Mouse (Mus musculus): ENCODE measurements around the gene Ppard.
A peak's percentile ranks its signal among the peaks of the same experiment; 100 is the strongest.

The Ppard gene

DNA sequence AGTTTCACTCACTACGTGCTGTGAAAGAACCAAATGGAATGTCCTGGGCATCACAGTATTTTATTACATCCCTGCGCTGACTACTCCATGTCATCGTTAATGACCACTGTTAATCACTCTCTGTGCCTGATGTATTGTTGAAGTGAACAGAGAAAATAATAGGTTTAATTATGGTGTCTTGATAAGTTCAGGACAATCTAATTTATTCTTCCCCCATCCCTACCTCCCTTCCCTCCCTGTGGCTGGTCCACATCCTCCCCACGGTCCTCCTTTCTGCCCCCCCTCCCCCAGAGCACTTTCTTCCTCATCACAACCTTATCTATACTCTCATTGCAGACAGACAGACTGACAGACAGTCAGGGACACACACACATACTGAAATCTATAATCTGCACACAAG lies 22.3 kb downstream of the Ppard start:
- no peak for DNase-seq (ENCODE audit: low read depth in 1 of 2, low spot score in 2 of 2)

DNA sequence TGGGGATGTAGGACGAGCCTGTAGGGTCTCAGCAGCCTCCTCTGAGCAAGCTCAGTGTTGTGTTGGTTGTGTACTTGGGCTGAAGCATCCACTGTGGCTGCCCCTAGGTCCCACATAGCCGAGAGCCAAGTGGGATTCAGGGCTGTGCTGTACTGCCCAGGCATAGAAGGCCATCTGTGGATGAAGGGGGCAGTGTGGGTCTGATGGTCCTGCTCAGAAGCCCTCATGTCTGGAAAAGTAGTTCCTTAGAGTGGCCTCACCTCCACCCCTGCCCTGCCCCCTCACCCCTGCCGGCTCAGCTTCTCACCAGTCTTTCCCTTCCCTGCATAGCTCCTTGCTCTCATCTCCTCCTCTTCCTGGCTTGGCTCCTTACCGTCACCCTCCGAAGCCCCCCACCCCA lies 23.2 kb downstream of the Ppard start:
- no peak for DNase-seq (ENCODE audit: low read depth in 1 of 2, low spot score in 2 of 2)

DNA sequence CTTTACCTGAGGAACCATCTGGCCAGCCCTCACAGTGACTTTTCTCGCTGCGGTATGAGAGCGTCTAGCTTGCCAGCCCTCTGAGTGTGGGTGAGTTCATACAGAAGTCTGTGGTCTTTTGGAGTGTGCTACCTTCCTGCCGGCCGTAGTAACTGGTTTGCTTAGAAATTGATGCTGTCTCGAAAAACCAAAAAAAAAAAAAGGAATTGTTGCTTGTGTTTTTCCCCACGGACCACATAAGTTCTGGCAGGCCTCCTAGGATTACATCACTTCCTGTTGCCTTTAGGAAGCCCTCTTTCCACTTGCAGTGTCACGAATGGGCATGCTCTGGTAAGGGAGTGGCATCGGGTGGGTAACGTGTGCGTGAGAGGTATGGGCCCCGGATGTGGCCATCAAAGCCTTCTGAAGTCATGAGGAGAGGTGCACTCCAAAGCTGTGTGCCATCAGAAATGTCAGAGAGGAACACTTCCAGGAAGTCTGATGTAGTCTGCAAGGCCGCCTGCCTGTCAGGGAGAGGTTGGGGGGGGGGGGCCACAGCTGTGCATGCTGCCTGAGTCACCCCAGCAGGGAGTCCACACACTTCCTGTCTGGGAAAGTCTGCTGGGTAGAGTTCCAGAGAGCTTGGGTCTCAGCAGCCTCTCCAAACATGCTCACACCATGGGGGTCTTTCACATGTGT lies 24.3 kb downstream of the Ppard start:
- peak; percentile 59 to 65 for DNase-seq (ENCODE audit: low read depth in 1 of 2, low spot score in 2 of 2)

GRCm38 (mm10) chr17:28258325-28258724 lies 25.8 kb downstream of the Ppard start:
- no peak for DNase-seq (ENCODE audit: low read depth in 1 of 2, low spot score in 2 of 2)

DNA sequence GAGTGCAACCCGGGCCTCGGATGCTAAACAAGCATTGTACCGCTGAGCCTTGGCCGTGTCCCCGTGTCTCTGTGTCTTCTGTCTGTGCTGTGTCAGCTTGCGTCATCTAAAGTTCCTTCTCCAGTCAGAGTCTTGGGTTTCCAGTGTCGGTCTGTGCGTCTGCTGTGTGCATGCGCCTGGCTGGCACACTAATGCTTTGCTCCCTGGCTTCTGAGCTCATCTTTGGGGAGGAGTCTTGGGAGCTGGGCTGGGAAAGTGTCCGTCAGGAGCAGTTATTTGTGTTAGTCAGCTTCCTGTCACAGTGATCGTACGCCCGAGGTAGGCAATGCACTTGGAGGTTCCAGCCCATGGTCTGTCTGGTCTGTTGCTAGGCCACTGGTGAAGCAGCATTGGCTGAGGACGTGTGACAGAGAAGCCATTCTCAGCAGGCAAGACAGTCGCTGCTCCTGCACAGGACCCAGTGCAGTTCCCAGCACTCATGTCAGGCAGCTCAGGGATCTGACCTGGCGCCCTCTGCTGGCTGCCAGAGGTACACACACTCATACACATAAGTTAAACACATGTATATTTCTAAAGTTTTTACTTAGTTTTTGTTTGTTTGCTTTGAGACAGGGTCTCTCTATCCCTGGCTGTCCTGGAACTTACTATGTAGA lies 27.5 kb downstream of the Ppard start:
- peak; percentile 33 to 54 for DNase-seq (ENCODE audit: low read depth in 1 of 2, low spot score in 2 of 2)

DNA sequence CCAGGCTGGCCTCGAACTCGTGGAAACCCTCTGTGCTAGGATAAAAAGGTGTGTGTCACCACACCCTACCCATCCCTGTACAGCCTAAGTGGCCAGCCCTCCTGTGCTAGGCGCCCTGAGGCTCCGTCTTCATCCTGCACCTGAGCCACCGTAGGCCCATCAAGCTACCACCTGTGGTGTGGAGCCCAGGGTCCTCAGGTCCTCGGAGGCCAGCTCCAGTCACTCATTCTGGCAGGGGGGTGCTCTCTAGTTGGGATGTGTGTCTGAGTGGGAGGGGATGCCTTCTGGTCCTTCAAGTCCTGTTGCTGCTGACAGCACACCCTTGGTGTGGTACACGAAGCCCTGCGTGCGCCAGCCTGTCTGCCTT lies 28.0 kb downstream of the Ppard start:
- DNase-seq (ENCODE audit: low read depth in 1 of 2, low spot score in 2 of 2) = no peak

- DNase-seq (ENCODE audit: low read depth in 1 of 2, low spot score in 2 of 2) = no peak
These were observed 29.3 kb downstream of the Ppard start for GRCm38 (mm10) chr17:28261795-28262194.

DNA sequence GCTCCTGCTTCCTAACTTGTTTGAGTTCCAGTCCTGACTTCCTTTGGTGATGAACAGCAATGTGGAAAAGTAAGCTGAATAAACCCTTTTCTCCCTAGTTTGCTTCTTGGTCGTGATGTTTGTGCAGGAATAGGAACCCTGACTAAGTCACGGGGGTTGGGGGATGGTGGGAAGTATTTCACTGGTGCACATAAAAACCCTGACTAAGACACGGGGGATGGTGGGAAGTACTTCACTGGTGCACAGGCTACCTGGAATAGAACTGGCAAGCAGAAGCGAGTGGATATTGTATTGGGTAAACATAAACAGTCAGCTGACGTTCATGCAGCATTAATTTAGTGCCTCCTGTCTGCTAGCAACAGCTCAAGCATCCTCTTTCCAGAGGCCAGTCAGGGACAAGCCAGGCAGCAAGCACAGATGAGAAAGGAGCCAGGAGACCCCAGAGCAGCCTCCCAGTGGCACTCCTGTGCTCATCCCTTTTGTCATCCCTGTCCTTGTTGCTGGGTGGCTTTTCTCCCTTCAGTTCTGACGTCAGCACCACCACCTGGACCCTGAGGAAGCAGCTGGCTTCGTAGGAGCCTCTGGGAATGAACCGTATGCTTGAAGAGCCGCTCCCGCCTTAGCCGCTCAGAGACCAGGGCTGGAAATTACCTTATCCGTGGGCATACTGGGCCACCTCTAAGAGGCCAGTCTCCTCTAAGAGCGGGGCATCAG lies 30.8 kb downstream of the Ppard start:
- DNase-seq (ENCODE audit: low read depth in 1 of 2, low spot score in 2 of 2) = no peak

DNA sequence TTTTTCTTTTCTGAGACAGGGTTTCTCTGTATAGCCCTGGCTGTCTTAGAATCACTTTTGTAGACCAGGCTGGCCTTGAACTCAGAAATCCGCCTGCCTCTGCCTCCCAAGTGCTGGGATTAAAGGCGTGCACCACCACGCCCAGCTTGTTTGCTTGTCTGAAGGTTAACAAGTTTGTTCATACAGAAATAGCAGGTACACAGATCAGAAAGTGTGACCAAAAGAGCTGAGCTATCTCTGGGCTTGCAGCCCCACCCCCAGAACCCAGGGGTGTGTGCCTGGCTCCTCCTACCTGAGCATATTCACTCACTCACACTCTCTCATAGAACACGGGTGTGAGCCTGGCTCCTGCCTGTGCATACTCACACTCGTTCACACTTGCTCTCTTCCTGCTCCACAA lies 34.8 kb downstream of the Ppard start:
- no peak for DNase-seq (ENCODE audit: low read depth in 1 of 2, low spot score in 2 of 2)

GRCm38 (mm10) chr17:28270165-28270564 lies 37.7 kb downstream of the Ppard start:
- DNase-seq (ENCODE audit: low read depth in 1 of 2, low spot score in 2 of 2) = no peak

GRCm38 (mm10) chr17:28271537-28272266 lies 39.2 kb downstream of the Ppard start:
- no peak for DNase-seq (ENCODE audit: low read depth in 1 of 2, low spot score in 2 of 2)

DNA sequence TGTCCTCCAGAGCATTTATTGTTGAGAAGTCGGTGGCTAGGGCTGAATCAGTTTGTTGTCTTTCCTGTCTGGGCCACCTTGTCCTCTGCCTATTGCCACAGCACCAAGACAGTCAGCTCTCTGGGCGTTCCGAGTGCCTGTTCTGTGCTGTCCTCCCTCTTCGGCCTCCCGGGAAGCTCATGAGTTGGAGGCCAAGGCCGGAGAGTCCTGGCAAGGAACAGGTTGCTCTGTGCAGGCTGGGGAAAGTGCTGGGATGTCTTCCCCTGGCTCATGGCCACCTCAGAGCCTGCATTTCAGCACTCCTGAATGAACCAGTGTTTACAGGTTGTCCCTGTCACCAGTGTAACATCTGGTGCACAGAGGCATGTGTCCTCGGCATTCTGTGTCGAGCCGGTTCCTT lies 39.8 kb downstream of the Ppard start:
- no peak for DNase-seq (ENCODE audit: low read depth in 1 of 2, low spot score in 2 of 2)

DNA sequence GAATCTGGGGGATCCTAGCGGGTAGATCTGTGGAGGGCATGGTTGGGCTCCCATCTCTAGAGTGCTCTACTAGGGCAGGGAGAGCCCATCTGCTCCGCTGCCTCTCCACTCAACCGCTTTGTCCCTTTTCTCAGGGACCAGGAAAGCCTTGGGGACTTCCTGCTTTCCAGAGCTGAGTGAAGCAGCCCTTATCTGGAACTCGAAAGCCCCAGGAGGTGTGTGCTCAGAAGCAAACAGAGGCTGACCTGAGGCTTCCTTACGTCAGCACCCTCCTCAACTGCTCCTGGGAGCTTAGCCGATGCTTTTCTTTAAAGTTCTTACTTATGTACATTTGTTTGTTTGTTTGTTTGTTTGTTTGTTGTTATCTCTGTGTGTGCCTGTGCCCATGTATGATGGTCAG lies 40.3 kb downstream of the Ppard start:
- DNase-seq (ENCODE audit: low read depth in 1 of 2, low spot score in 2 of 2) = no peak

- no peak for DNase-seq (ENCODE audit: low read depth in 1 of 2, low spot score in 2 of 2)
These were observed 42.2 kb downstream of the Ppard start for GRCm38 (mm10) chr17:28274739-28275138.

- no peak for DNase-seq (ENCODE audit: low read depth in 1 of 2, low spot score in 2 of 2)
These were observed 44.7 kb downstream of the Ppard start for GRCm38 (mm10) chr17:28277226-28277625.

DNA sequence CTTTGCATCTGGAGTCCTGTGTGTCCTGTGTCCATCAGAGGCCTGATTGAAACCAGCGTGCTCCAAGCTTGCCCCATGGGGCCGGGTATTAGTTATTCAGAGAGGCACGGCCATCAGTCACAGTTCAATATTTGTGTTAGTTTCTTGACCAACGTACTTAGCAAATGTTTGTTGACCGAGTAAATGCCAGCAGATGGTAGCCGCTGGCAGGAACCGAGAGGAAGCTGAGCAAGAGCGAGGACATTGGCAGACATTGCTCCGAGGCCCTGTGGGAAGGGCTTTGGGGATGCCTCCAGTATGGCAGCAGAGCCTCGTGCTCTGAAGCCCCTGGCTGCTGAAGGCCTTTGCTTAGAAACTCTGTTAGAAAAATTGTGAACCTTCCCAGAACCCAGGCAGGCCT lies 45.2 kb downstream of the Ppard start:
- DNase-seq (ENCODE audit: low read depth in 1 of 2, low spot score in 2 of 2) = no peak

DNA sequence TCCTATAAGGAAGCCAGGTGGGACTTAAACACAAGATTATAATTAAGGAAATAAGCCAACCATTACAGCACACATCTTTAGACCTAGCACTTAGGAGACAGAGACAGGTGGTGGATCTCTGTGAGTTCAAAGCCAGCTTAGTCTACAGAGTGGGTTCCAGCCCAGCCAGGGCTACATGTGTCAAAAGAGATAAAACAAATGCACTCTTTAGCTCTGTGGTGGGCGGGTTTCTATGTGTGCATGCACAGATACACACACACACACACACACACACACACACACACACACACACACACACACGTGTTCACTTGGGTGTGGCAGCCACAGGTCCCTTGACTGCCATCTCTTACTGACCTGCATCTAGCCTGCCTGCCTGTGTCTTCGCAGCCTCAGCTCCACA lies 45.7 kb downstream of the Ppard start:
- no peak for DNase-seq (ENCODE audit: low read depth in 1 of 2, low spot score in 2 of 2)

DNA sequence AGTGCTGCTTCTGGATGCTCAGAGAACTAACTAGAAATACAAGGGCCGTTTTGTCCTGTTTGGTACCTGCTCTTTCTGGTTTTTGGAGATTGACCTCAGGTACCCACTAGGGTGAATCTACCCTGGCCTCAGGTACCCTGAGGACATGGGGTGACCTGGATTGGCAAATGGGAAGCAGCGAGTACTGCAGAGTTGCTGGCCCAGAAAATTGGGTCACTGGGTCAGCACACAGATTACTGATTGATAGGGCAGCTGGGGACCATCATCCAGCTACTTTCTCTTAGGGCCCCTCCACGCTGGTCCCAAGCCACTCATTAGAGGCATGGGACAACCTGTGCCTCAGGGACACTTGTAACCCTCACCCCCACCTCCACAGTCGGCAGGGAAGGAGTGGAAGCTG lies 46.7 kb downstream of the Ppard start:
- DNase-seq (ENCODE audit: low read depth in 1 of 2, low spot score in 2 of 2) = no peak

DNA sequence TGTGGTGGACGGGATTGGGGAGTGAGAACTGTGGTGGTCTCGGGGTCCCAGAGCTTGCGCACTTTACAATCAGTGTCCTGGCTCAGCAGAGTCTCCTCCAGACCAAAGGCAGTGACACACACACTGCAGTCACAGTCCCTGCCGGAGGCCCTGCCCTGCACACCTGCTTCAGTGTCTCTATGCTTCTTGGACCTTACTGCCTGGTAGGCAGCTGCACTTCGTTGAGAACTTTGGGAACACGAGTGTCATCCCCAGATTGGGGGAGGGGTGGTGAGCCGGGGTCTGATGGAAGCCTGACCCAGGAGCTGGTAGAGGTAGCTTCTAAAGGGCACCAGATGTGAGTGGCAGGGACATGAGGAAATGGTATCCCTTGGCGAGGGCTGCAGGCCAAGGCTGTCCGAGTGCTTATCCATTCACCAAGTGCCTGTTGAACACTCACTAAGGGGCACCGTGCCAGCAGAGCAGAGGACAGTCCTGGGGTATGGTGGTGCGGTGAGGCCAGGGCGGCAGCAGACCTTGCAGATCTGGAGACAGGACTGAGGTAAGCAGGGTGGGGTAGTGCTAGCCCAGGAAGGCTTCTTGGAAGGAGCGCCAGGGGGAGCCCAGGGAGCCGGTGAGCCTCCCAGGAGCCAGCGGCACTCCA lies 47.4 kb downstream of the Ppard start:
- DNase-seq (ENCODE audit: low read depth in 1 of 2, low spot score in 2 of 2) = no peak

GRCm38 (mm10) chr17:28280423-28280800 lies 47.9 kb downstream of the Ppard start:
- DNase-seq (ENCODE audit: low read depth in 1 of 2, low spot score in 2 of 2) = no peak

DNA sequence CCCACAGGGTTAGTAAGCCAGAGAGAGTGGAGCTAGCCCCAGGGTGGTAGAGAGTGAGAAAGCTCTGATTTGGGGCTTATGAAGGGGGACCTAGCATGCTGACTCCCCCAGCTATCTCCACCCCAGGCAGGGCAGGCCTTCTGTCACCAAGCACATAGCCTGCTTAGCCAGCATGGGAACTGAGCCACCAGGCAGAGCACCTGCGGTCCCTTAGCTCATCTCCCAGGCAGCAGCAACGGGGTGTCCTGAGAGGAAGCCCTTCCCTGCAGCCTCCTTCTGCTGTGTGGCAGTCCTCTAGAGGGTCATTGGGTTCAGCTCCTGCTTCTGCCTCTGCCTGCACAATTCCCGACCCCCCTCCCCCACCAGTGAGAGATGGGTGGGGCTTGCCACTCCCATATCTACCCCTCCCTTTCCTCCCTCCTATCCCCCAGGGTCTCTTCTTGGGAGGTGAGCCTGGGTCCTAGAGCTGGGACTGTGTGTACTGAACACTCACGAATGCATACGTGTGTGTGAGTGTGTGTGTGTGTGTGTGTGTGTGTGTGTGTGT lies 48.4 kb downstream of the Ppard start:
- DNase-seq (ENCODE audit: low read depth in 1 of 2, low spot score in 2 of 2) = no peak

Data from monocyte, adult 2 months (primary cell).